Mouse (Mus musculus): ENCODE results near the gene Ndrg3. TPM values are rescaled to one million over a fixed set of nuclear protein-coding genes. Genes with fewer than 3 reads are reported as not detected.

The Ndrg3 gene
- 41.9 and 44.5 TPM in 2 replicates for polyA plus RNA-seq (2015; fragmentation: Nextera tagmentation; extraction: Ambion mirVana)

DNA sequence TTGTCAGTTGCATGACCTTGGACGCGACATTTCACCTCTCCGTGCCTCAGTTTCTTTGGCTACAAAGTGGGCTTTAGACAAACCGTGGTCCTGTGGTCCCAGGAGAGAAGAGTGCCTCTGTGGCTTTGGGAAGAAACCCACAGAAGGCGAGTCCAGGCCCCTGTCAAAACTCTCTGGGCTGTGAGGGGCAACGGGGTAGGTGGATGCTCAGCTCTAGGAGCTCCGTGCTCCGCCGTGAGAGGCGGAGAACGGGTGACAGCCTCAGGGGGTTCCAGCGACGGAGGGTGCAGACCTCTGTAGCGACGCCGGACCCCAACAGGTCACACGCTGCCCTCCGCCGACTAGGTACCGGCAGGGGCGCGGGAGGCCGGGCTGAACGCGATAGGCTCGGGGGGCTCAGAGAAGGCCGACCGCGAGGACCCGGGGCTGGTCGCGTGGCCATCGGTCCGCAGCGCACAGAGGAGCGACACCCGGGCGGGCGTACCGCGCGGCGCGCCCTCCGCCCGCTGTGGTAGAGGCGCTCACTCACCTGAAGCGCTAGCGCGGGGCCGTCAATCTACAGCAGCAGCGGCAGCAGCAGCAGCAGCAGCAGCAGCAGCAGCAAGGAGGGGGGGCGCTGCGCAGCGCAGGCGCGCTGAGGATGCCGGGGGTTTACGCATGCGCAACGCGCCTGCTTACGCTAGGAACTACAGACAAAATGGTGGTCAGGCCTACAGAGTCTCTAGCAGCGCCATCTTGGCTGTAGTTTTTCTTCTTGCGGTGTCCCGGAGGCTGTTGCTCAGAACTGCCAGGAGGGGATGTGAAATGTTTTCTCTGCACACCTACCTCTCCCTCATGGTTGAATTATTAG lies at the start of gene Ndrg3:
TSS of gene Ndrg3 (minus strand) at position 587 of the 850 bp plus-strand sequence.
- H3K36me3 ChIP-seq (ENCODE audit: control insufficient read depth, insufficient read depth, low read length), result no peaks in the 10 kb centered on the region
- peak within 1 kb of the TSS; percentile 89 for H3K9ac ChIP-seq (ENCODE audit: low read length)
- H3K4me1 ChIP-seq (ENCODE audit: control insufficient read depth, insufficient read depth, low read length), result peaks cover 19% of the 10 kb centered on the region
- peak within 1 kb of the TSS; percentile 80 for H3K4me3 ChIP-seq (replicated peaks; ENCODE audit: low read length)
- under 1% methylated on average over 66 of the region's 66 CpGs for WGBS
- H3K4me2 ChIP-seq (ENCODE audit: low read depth, low read length), result peak within 1 kb of the TSS; percentile 99
- H3K27me3 ChIP-seq (ENCODE audit: control insufficient read depth, insufficient read depth, low read length), result no peaks in the 10 kb centered on the region
- H3K9me3 ChIP-seq (replicated peaks; ENCODE audit: control insufficient read depth, low read length), result no peaks in the 10 kb centered on the region
- 0 out of 2 replicates have a peak within 1 kb of the TSS, but pooled peaks have one; percentile 44 for H3K27ac ChIP-seq (ENCODE audit: low read length)
- peak; percentile 96 for ATAC-seq (ENCODE audit: insufficient read depth, low FRiP score)

DNA sequence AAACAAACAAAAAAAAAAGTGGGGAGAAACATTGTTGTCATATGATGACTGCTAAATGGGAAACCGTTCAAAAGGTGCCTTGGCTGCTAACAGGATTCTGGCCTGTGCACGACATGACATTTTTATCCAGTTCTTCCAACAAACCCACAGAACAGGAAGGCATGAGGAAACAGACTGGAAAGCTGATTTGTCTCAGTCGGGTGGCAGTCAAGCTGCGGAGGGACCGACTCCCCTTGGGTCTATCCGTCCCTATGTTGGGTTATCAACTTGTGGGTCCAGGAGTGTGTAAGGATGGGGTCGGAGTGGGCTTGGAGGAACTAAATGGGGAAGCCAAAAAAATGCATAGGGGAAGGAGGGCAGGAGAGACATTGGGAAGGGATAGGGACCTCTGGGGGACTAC lies 49.6 kb upstream of the Ndrg3 start:
- H3K36me3 ChIP-seq (ENCODE audit: control insufficient read depth, insufficient read depth, low read length), result peaks cover 40% of the 10 kb centered on the region
- no peak overlapping the region for H3K4me3 ChIP-seq (replicated peaks; ENCODE audit: low read length)
- 84% methylated on average over 7 of the region's 7 CpGs for WGBS
- H3K27ac ChIP-seq (ENCODE audit: low read length), result no peak overlapping the region
- H3K4me1 ChIP-seq (ENCODE audit: control insufficient read depth, insufficient read depth, low read length), result no peaks in the 10 kb centered on the region
- no peaks in the 10 kb centered on the region for H3K9me3 ChIP-seq (replicated peaks; ENCODE audit: control insufficient read depth, low read length)
- no peak overlapping the region for H3K9ac ChIP-seq (ENCODE audit: low read length)
- no peaks in the 10 kb centered on the region for H3K27me3 ChIP-seq (ENCODE audit: control insufficient read depth, insufficient read depth, low read length)
- no peak overlapping the region for H3K4me2 ChIP-seq (ENCODE audit: low read depth, low read length)
- no peak for ATAC-seq (ENCODE audit: insufficient read depth, low FRiP score)

DNA sequence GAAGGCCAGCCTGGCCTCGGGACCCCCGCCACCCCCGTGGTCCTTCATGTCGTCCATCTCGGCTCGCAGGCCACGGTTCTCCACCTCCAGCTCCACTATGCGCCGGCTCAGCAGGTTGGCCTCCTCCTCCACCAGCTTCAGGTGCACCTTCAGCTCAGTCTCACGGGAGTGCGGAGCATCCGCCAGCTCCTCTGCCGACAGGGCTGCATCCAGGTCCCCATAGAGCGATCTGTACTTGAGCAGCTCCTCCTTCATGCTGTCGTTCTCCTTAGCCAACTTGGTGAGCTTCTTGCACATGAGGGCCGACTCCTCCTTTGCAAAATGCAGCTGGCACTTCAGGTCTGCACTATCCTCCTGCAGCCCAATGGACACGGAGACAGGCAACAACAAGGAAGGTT lies 48.8 kb upstream of the Ndrg3 start:
- Histone ChIP-seq H3K4me3 (replicated peaks; ENCODE audit: low read length) (no peak overlapping the region), H3K9me3 (replicated peaks; ENCODE audit: control insufficient read depth, low read length) (no peaks in the 10 kb centered on the region), H3K27me3 (ENCODE audit: control insufficient read depth, insufficient read depth, low read length) (no peaks in the 10 kb centered on the region), H3K36me3 (ENCODE audit: control insufficient read depth, insufficient read depth, low read length) (peaks cover 32% of the 10 kb centered on the region), H3K27ac (ENCODE audit: low read length) (no peak overlapping the region), H3K4me1 (ENCODE audit: control insufficient read depth, insufficient read depth, low read length) (no peaks in the 10 kb centered on the region), H3K4me2 (ENCODE audit: low read depth, low read length) (no peak overlapping the region), H3K9ac (ENCODE audit: low read length) (no peak overlapping the region)
- no peak for ATAC-seq (ENCODE audit: insufficient read depth, low FRiP score)
- 81% methylated on average over 17 of the region's 17 CpGs for WGBS

DNA sequence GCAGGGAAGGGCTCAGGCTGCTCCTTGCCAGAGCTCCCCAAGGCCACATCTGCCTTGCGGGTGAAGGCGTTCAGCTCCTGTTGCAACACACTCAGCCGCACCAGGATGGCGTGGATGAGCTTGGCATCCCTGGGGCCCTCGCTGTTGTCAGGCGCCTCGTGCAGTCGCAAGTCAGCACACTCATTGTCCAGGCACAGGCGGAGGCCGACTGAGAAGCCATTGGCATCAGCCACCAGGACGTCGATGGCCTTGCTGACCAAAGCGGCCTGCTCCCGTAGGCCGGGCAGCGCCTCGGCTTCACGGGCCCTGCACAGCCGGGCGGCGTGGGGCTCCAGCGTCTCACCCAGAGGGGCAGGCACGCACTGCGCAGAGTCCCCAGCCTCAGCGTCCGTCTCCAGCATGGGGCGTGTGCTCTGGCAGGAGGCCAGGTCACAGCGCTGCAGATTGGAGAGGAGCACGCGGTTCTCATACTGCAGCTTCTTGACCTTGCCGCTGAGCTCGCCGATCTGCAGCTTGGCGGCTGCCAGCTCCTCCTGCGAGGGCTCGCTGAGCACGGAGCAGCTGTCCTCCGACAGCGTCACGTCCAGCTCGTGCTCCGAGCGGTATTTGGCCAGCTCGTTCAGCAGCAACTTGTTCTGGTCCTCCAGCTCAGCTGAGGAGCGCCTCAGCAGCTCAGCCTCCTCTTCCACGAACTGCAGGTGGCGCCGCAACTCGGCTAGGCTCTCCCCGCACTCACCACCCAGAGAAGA lies 48.2 kb upstream of the Ndrg3 start:
- WGBS, result 84% methylated on average over 50 of the region's 50 CpGs
- peak; percentile 60 for ATAC-seq (ENCODE audit: insufficient read depth, low FRiP score)
- Histone ChIP-seq H3K27me3 (ENCODE audit: control insufficient read depth, insufficient read depth, low read length) (no peaks in the 10 kb centered on the region), H3K4me2 (ENCODE audit: low read depth, low read length) (no peak overlapping the region), H3K36me3 (ENCODE audit: control insufficient read depth, insufficient read depth, low read length) (peaks cover 31% of the 10 kb centered on the region), H3K4me1 (ENCODE audit: control insufficient read depth, insufficient read depth, low read length) (no peaks in the 10 kb centered on the region), H3K4me3 (replicated peaks; ENCODE audit: low read length) (no peak overlapping the region), H3K9ac (ENCODE audit: low read length) (no peak overlapping the region; the same call in 1 of the 2 replicates), H3K9me3 (replicated peaks; ENCODE audit: control insufficient read depth, low read length) (no peaks in the 10 kb centered on the region), H3K27ac (ENCODE audit: low read length) (no peak overlapping the region)

DNA sequence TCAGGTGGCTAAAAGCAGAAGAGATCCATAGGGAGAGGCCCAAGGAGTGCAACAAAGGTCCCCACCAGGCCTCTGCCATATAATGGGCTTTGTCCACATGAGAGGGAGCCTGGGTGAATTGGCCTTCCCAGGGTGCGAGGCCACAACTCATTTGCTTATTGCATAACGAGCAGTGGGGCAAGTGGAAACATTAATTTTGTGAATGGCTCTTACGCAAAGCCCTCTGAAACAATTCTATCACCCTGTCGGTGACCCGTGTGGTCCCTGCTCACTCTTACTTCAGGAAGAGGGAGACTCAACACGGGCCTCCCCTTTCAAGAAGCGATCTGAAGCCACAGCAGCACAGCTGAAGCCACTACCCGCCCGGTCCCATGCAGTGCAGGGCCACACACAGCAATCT lies 45.4 kb upstream of the Ndrg3 start:
- ATAC-seq (ENCODE audit: insufficient read depth, low FRiP score), result no peak
- peaks cover 24% of the 10 kb centered on the region for H3K36me3 ChIP-seq (ENCODE audit: control insufficient read depth, insufficient read depth, low read length)
- H3K4me1 ChIP-seq (ENCODE audit: control insufficient read depth, insufficient read depth, low read length), result no peaks in the 10 kb centered on the region
- no peaks in the 10 kb centered on the region for H3K27me3 ChIP-seq (ENCODE audit: control insufficient read depth, insufficient read depth, low read length)
- H3K9me3 ChIP-seq (replicated peaks; ENCODE audit: control insufficient read depth, low read length), result no peaks in the 10 kb centered on the region
- no peak overlapping the region for H3K4me3 ChIP-seq (replicated peaks; ENCODE audit: low read length)
- WGBS, result 82% methylated on average over 9 of the region's 9 CpGs
- no peak overlapping the region for H3K4me2 ChIP-seq (ENCODE audit: low read depth, low read length)
- no peak overlapping the region for H3K9ac ChIP-seq (ENCODE audit: low read length)
- H3K27ac ChIP-seq (ENCODE audit: low read length), result no peak overlapping the region

DNA sequence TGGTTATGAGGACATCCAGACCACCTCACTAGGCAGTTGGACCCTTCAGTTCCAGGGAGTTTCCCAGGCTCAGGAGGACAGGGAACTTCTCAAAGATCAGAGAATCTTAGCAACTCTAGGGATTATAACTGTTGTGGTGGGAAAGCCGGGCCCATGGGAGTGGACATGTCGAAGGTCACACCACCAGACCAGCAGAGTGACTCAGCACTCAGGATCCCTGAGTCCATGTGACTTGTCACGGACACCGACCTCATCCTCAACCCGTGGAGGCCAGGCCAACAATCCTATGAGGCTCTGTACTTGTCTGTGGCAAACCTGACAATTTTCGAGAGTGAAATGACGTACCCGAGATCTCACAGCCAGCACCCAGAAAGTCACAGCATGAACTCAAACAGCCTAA lies 44.5 kb upstream of the Ndrg3 start:
- no peak overlapping the region for H3K4me3 ChIP-seq (replicated peaks; ENCODE audit: low read length)
- H3K36me3 ChIP-seq (ENCODE audit: control insufficient read depth, insufficient read depth, low read length), result peaks cover 24% of the 10 kb centered on the region
- no peak for ATAC-seq (ENCODE audit: insufficient read depth, low FRiP score)
- H3K4me2 ChIP-seq (ENCODE audit: low read depth, low read length), result no peak overlapping the region
- no peaks in the 10 kb centered on the region for H3K27me3 ChIP-seq (ENCODE audit: control insufficient read depth, insufficient read depth, low read length)
- H3K9ac ChIP-seq (ENCODE audit: low read length), result no peak overlapping the region
- WGBS, result 86% methylated on average over 8 of the region's 8 CpGs
- no peaks in the 10 kb centered on the region for H3K9me3 ChIP-seq (replicated peaks; ENCODE audit: control insufficient read depth, low read length)
- no peaks in the 10 kb centered on the region for H3K4me1 ChIP-seq (ENCODE audit: control insufficient read depth, insufficient read depth, low read length)
- no peak overlapping the region for H3K27ac ChIP-seq (ENCODE audit: low read length)

DNA sequence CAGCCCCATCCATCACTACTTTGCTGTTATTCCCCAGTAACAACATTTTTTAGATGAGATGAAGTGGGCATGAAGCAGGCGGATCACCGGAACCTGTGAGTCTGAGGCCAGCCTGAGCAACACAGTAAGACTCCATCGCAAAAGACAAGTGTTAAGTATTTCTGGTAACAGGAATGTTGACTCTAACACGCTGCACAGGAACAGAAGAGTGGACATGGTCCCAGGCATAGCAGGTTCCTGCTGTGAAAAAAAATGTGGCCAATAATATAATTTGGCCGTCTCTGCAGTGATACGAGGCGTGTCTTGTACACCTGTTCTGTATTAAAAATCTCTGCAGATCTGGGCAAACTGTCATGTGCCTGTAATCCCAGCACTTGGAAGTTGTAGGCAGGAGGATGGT lies 43.5 kb upstream of the Ndrg3 start:
- WGBS, result 92% methylated on average over 7 of the region's 7 CpGs
- no peak for ATAC-seq (ENCODE audit: insufficient read depth, low FRiP score)
- no peak overlapping the region for H3K4me3 ChIP-seq (replicated peaks; ENCODE audit: low read length)
- H3K9me3 ChIP-seq (replicated peaks; ENCODE audit: control insufficient read depth, low read length), result no peaks in the 10 kb centered on the region
- no peak overlapping the region for H3K27ac ChIP-seq (ENCODE audit: low read length)
- no peak overlapping the region for H3K4me2 ChIP-seq (ENCODE audit: low read depth, low read length)
- H3K36me3 ChIP-seq (ENCODE audit: control insufficient read depth, insufficient read depth, low read length), result peaks cover 25% of the 10 kb centered on the region
- H3K9ac ChIP-seq (ENCODE audit: low read length), result no peak overlapping the region
- H3K4me1 ChIP-seq (ENCODE audit: control insufficient read depth, insufficient read depth, low read length), result no peaks in the 10 kb centered on the region
- no peaks in the 10 kb centered on the region for H3K27me3 ChIP-seq (ENCODE audit: control insufficient read depth, insufficient read depth, low read length)

DNA sequence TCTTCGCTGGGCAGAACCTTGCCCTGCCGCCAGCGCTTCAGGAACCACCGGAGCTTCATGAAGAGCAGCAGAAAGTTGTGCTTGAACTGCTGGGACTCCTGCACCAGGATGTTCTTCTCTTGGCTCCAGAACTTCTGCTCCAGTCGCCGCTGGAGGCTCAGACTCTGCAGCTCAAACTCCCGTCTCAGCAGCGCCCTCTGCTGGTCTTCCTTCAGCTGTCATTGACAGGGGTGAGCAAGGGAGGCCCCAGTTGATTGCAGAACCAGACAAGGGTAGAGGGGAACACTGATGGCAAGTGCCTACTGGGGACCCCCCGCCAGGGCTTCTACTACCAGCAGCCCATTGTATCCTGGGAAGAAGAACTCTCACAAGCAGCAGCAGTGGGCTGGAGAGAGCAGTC lies 38.9 kb upstream of the Ndrg3 start:
- Histone ChIP-seq H3K4me1 (ENCODE audit: control insufficient read depth, insufficient read depth, low read length) (no peaks in the 10 kb centered on the region), H3K36me3 (ENCODE audit: control insufficient read depth, insufficient read depth, low read length) (peaks cover 48% of the 10 kb centered on the region), H3K9me3 (replicated peaks; ENCODE audit: control insufficient read depth, low read length) (peaks cover 3% of the 10 kb centered on the region; the same call in 1 of the 2 replicates), H3K4me2 (ENCODE audit: low read depth, low read length) (no peak overlapping the region), H3K9ac (ENCODE audit: low read length) (no peak overlapping the region), H3K4me3 (replicated peaks; ENCODE audit: low read length) (no peak overlapping the region), H3K27me3 (ENCODE audit: control insufficient read depth, insufficient read depth, low read length) (no peaks in the 10 kb centered on the region), H3K27ac (ENCODE audit: low read length) (no peak overlapping the region)
- 41% methylated on average over 9 of the region's 9 CpGs for WGBS
- ATAC-seq (ENCODE audit: insufficient read depth, low FRiP score), result peak; percentile 65; the same call in 1 of the 2 replicates

DNA sequence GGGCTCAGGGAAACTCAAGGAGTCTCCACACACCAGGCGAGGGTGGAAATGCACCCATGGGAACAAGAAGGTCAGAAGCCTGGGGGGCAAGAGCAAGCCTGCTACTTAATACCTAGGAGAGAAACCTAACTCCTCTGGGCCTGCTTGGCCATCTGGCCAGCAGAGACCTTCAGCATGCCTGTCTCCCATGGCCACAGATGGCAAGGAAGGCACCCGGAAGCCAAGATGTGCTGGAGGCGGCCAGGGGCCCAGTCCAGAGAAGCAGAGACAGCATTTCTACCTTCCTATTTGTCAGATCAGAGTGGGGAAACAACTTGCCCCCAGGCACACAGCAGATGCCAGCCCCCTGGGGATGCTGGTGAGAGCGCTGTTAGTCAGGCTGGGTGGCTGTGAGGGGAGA lies 36.4 kb upstream of the Ndrg3 start:
- H3K9me3 ChIP-seq (replicated peaks; ENCODE audit: control insufficient read depth, low read length), result peaks cover 11% of the 10 kb centered on the region; the same call in 1 of the 2 replicates
- H3K36me3 ChIP-seq (ENCODE audit: control insufficient read depth, insufficient read depth, low read length), result peaks cover 55% of the 10 kb centered on the region
- H3K27ac ChIP-seq (ENCODE audit: low read length), result no peak overlapping the region
- no peak overlapping the region for H3K4me2 ChIP-seq (ENCODE audit: low read depth, low read length)
- ATAC-seq (ENCODE audit: insufficient read depth, low FRiP score), result no peak
- no peak overlapping the region for H3K9ac ChIP-seq (ENCODE audit: low read length)
- no peak overlapping the region for H3K4me3 ChIP-seq (replicated peaks; ENCODE audit: low read length)
- WGBS, result 95% methylated on average over 4 of the region's 4 CpGs
- H3K4me1 ChIP-seq (ENCODE audit: control insufficient read depth, insufficient read depth, low read length), result no peaks in the 10 kb centered on the region
- no peaks in the 10 kb centered on the region for H3K27me3 ChIP-seq (ENCODE audit: control insufficient read depth, insufficient read depth, low read length)

Data from stomach, embryonic 16.5 days (tissue).